Mouse (Mus musculus) layer of hippocampus, postnatal 25 days (tissue): ENCODE measurements around the gene Tac4. TPM values are rescaled to one million over a fixed set of nuclear protein-coding genes. Genes with fewer than 3 reads are reported as not detected.

Experiments used
- DNase-seq, 2 experiments: peaks; one replicate each; pipeline ENCODE4 v3.0.0; 2022; ENCODE audit warnings: mixed read lengths in 2 of 2, low spot score in 1 of 2; ENCODE audit errors: extremely low spot score in 1 of 2
- total RNA-seq, 2 experiments: library from RNA; stranded (reverse); gene quantifications; 2 replicates each; pipeline ENCODE4 v1.2.3; 2021

Gene Tac4
- total RNA-seq, 2 experiments from 2014 or later = not detected

GRCm38 (mm10) chr11:95310648-95311424 lies 49.5 kb downstream of the Tac4 start:
- peak; percentile 26 to 31 for DNase-seq

DNA sequence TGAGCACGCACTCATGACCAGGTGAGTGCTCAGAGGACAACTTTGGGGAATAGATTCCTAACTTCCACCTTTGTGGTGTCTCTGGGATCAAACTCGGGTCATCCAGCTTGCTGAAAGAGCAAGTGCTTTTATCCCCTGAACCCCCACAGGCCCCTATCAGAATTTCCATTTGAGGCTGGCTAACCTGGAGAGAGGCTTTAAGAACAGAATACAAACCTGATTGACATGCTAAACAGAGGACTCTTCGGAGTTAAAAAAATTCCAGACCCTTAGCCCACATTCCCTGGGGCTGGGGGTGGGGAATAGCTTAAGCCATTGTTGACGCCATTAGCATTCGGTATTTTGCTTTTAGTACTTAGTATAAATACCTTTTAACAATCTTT lies 50.1 kb downstream of the Tac4 start:
- no peak for DNase-seq

- DNase-seq = no peak
Measured at GRCm38 (mm10) chr11:95315215-95315955, 54.1 kb downstream of the Tac4 start.

GRCm38 (mm10) chr11:95318116-95318515 lies 56.8 kb downstream of the Tac4 start:
- DNase-seq = no peak

Other genes starting within 250 kb of the Tac4 start
- 100 to 1,000 TPM; 114 to 118 TPM for gene Pdk2, start 220.2 kb upstream of the Tac4 start, total RNA-seq
- gene Itga3, start 184.7 kb upstream of the Tac4 start, total RNA-seq = 10 to 100 TPM; 11.7 to 15.6 TPM
- gene Dlx3, start 141.4 kb upstream of the Tac4 start, total RNA-seq = not detected
- not detected for gene Dlx4, start 115.3 kb upstream of the Tac4 start, total RNA-seq
- 10 to 100 TPM; 74.8 to 75.5 TPM for gene Kat7, start 48.7 kb downstream of the Tac4 start, total RNA-seq
- 1 to 10 TPM; 3.2 to 7.2 TPM for gene Fam117a, start 75.5 kb downstream of the Tac4 start, total RNA-seq
- 10 to 100 TPM; 69.7 to 69.9 TPM for gene Slc35b1, start 123.2 kb downstream of the Tac4 start, total RNA-seq
- gene Spop, start 152.6 kb downstream of the Tac4 start, total RNA-seq = 100 to 1,000 TPM; 159 to 170 TPM